Mouse (Mus musculus) MEL (cell line): ENCODE data around the gene Tango6. TPM values are rescaled to one million over a fixed set of nuclear protein-coding genes. Genes with fewer than 3 reads are reported as not detected.

Experiments used
- DNase-seq: peaks from one replicate; pipeline ENCODE4 v3.0.0; 2011; ENCODE audit warnings: low read depth, low spot score
- H3K27ac ChIP-seq: 2 replicates; pipeline ENCODE4 v1.5.1; 2012; ENCODE audit warnings: low read depth, mild to moderate bottlenecking, control low read depth, low read length, moderate library complexity; ENCODE audit not compliant: control insufficient read depth
- H3K27me3 ChIP-seq, 2 experiments: fragments of 150-350 bp in 1 of 2; sonication (generic) in 1 of 2; 2 replicates each; pipeline ENCODE4 v1.6.1; 2012; ENCODE audit warnings: low read length in 2 of 2, mild to moderate bottlenecking in 2 of 2, improper control_type of control experiment in 1 of 2, moderate library complexity in 1 of 2; ENCODE audit not compliant: insufficient read depth in 2 of 2, control insufficient read depth in 1 of 2
- H3K36me3 ChIP-seq, 2 experiments: 2 replicates each; pipeline ENCODE4 v1.6.1; 2012 to 2014; ENCODE audit warnings: low read length in 2 of 2, improper control_type of control experiment in 1 of 2, inconsistent platforms in 1 of 2, mild to moderate bottlenecking in 1 of 2; ENCODE audit not compliant: insufficient read depth in 2 of 2, control insufficient read depth in 1 of 2
- H3K4me1 ChIP-seq, 2 experiments: fragments of 150-350 bp in 1 of 2; sonication (generic) in 1 of 2; 2 replicates each; pipeline ENCODE4 v1.6.1; 2012; ENCODE audit warnings: low read length in 2 of 2, improper control_type of control experiment in 1 of 2, mild to moderate bottlenecking in 1 of 2; ENCODE audit not compliant: insufficient read depth in 2 of 2, control insufficient read depth in 1 of 2
- H3K4me3 ChIP-seq, 2 experiments: fragments of 150-350 bp in 1 of 2; sonication (generic) in 1 of 2; 2 replicates each; pipeline ENCODE4 v1.5.1; 2012; ENCODE audit warnings: low read depth in 2 of 2, low read length in 2 of 2, mild to moderate bottlenecking in 2 of 2, moderate library complexity in 2 of 2, control low read depth in 1 of 2, improper control_type of control experiment in 1 of 2; ENCODE audit not compliant: control insufficient read depth in 1 of 2, insufficient read depth in 1 of 2
- H3K79me2 ChIP-seq: 2 replicates; pipeline ENCODE4 v1.6.1; 2012; ENCODE audit warnings: mild to moderate bottlenecking, low read length, moderate library complexity; ENCODE audit not compliant: control insufficient read depth, poor library complexity, insufficient read depth
- H3K9ac ChIP-seq: 2 replicates; pipeline ENCODE4 v1.6.1; 2012; ENCODE audit warnings: low read depth, mild to moderate bottlenecking, control low read depth, low read length, moderate library complexity; ENCODE audit not compliant: control insufficient read depth, poor library complexity, severe bottlenecking
- H3K9me3 ChIP-seq: fragments of 150-350 bp; sonication (generic); replicated peaks from 2 replicates; pipeline ENCODE4 v1.6.1; 2012; ENCODE audit warnings: mild to moderate bottlenecking, low read length, improper control_type of control experiment, moderate library complexity; ENCODE audit not compliant: insufficient read depth
- BHLHE40 ChIP-seq: IDR thresholded peaks from 2 replicates; pipeline ENCODE4 v1.6.1; 2012; ENCODE audit warnings: low read depth, mild to moderate bottlenecking, inconsistent platforms, low read length, improper control_type of control experiment, borderline replicate concordance
- CHD1 ChIP-seq: IDR thresholded peaks from 2 replicates; pipeline ENCODE4 v1.6.1; 2012; ENCODE audit warnings: low read depth, mild to moderate bottlenecking, inconsistent platforms, low read length, improper control_type of control experiment
- E2F4 ChIP-seq: IDR thresholded peaks from 2 replicates; pipeline ENCODE4 v1.6.1; 2011; ENCODE audit warnings: low read depth, low read length, improper control_type of control experiment, borderline replicate concordance
- EP300 ChIP-seq, 2 experiments: IDR thresholded peaks; 2 replicates each; pipeline ENCODE4 v1.6.1; 2011; ENCODE audit warnings: improper control_type of control experiment in 2 of 2, low read length in 2 of 2, low read depth in 1 of 2, mild to moderate bottlenecking in 1 of 2
- ETS1 ChIP-seq: IDR thresholded peaks from 2 replicates; pipeline ENCODE4 v1.6.1; 2012; ENCODE audit warnings: low read depth, mild to moderate bottlenecking, inconsistent platforms, low read length, improper control_type of control experiment, moderate library complexity
- GABPA ChIP-seq: IDR thresholded peaks from 2 replicates; pipeline ENCODE4 v1.6.1; 2012; ENCODE audit warnings: low read depth, mild to moderate bottlenecking, inconsistent platforms, low read length, improper control_type of control experiment, moderate library complexity
- KAT2A ChIP-seq: conservative IDR thresholded peaks from 2 replicates; pipeline ENCODE4 v1.6.1; 2012; ENCODE audit warnings: low read depth, low read length, improper control_type of control experiment, inconsistent platforms
- MAX ChIP-seq: IDR thresholded peaks from 2 replicates; pipeline ENCODE4 v1.6.1; 2011; ENCODE audit warnings: low read length, improper control_type of control experiment
- MEF2A ChIP-seq: IDR thresholded peaks from 2 replicates; pipeline ENCODE4 v1.6.1; 2014; ENCODE audit warnings: low read depth, mild to moderate bottlenecking, inconsistent platforms, low read length, improper control_type of control experiment; ENCODE audit not compliant: poor library complexity, insufficient replicate concordance, severe bottlenecking; ENCODE audit errors: extremely low read depth
- MYB ChIP-seq: IDR thresholded peaks from 2 replicates; pipeline ENCODE4 v1.6.1; 2011; ENCODE audit warnings: mild to moderate bottlenecking, low read depth, low read length, improper control_type of control experiment
- NELFE ChIP-seq: IDR thresholded peaks from 2 replicates; pipeline ENCODE4 v1.6.1; 2011; ENCODE audit warnings: low read depth, low read length, improper control_type of control experiment
- NRF1 ChIP-seq: IDR thresholded peaks from 2 replicates; pipeline ENCODE4 v1.6.1; 2014; ENCODE audit warnings: low read depth, mild to moderate bottlenecking, inconsistent platforms, low read length, improper control_type of control experiment, moderate library complexity; ENCODE audit not compliant: poor library complexity, insufficient read depth, severe bottlenecking
- POLR2A ChIP-seq, 2 experiments: IDR thresholded peaks; 2 replicates each; pipeline ENCODE4 v1.6.1; 2011 to 2012; ENCODE audit warnings: low read length in 2 of 2, mild to moderate bottlenecking in 2 of 2, control low read depth in 1 of 2, improper control_type of control experiment in 1 of 2, low read depth in 1 of 2, moderate library complexity in 1 of 2; ENCODE audit not compliant: control insufficient read depth in 1 of 2, insufficient read depth in 1 of 2, poor library complexity in 1 of 2
- POLR2AphosphoS2 ChIP-seq: IDR thresholded peaks from 2 replicates; pipeline ENCODE4 v1.6.1; 2011; ENCODE audit warnings: low read length, improper control_type of control experiment
- RAD21 ChIP-seq: IDR thresholded peaks from 2 replicates; pipeline ENCODE4 v1.6.1; 2011; ENCODE audit warnings: mild to moderate bottlenecking, low read depth, low read length, improper control_type of control experiment
- RCOR1 ChIP-seq: IDR thresholded peaks from 2 replicates; pipeline ENCODE4 v1.6.1; 2012; ENCODE audit warnings: low read depth, mild to moderate bottlenecking, inconsistent platforms, low read length, improper control_type of control experiment
- SIN3A ChIP-seq: IDR thresholded peaks from 2 replicates; pipeline ENCODE4 v1.6.1; 2012; ENCODE audit warnings: low read length, improper control_type of control experiment, inconsistent platforms
- SMC3 ChIP-seq: IDR thresholded peaks from 2 replicates; pipeline ENCODE4 v1.6.1; 2011; ENCODE audit warnings: low read depth, low read length, improper control_type of control experiment
- TAL1 ChIP-seq: IDR thresholded peaks from 2 replicates; pipeline ENCODE4 v1.6.1; 2012; ENCODE audit warnings: mild to moderate bottlenecking, inconsistent platforms, low read length, moderate library complexity, mixed read lengths
- TBP ChIP-seq: IDR thresholded peaks from 2 replicates; pipeline ENCODE4 v1.8.0; 2011; ENCODE audit warnings: low read depth, low read length, improper control_type of control experiment
- TCF12 ChIP-seq: IDR thresholded peaks from 2 replicates; pipeline ENCODE4 v1.6.1; 2014; ENCODE audit warnings: low read depth, mild to moderate bottlenecking, inconsistent platforms, low read length, improper control_type of control experiment, moderate library complexity
- UBTF ChIP-seq: IDR thresholded peaks from 2 replicates; pipeline ENCODE4 v1.6.1; 2012; ENCODE audit warnings: low read depth, mild to moderate bottlenecking, inconsistent platforms, low read length, improper control_type of control experiment, moderate library complexity, borderline replicate concordance; ENCODE audit not compliant: insufficient read depth
- USF1 ChIP-seq: IDR thresholded peaks from 2 replicates; pipeline ENCODE4 v1.6.1; 2014; ENCODE audit warnings: low read depth, mild to moderate bottlenecking, inconsistent platforms, low read length, improper control_type of control experiment, moderate library complexity
- USF2 ChIP-seq, 2 experiments: IDR thresholded peaks; 2 replicates each; pipeline ENCODE4 v1.6.1; 2011 to 2012; ENCODE audit warnings: improper control_type of control experiment in 2 of 2, low read length in 2 of 2, borderline replicate concordance in 1 of 2, inconsistent platforms in 1 of 2, low read depth in 1 of 2, mild to moderate bottlenecking in 1 of 2; ENCODE audit not compliant: insufficient read depth in 1 of 2
- ZC3H11A ChIP-seq: IDR thresholded peaks from 2 replicates; pipeline ENCODE4 v1.6.1; 2012; ENCODE audit warnings: low read depth, mild to moderate bottlenecking, inconsistent platforms, low read length, improper control_type of control experiment
- ZKSCAN1 ChIP-seq: IDR thresholded peaks from 2 replicates; pipeline ENCODE4 v1.6.1; 2012; ENCODE audit warnings: low read depth, mild to moderate bottlenecking, inconsistent platforms, low read length, improper control_type of control experiment, moderate library complexity
- ZMIZ1 ChIP-seq: IDR thresholded peaks from 2 replicates; pipeline ENCODE4 v1.6.1; 2012; ENCODE audit warnings: low read depth, mild to moderate bottlenecking, inconsistent platforms, low read length, improper control_type of control experiment, moderate library complexity
- ZNF384 ChIP-seq: IDR thresholded peaks from 2 replicates; pipeline ENCODE4 v1.6.1; 2012; ENCODE audit warnings: low read depth, mild to moderate bottlenecking, inconsistent platforms, low read length, improper control_type of control experiment
- polyA plus RNA-seq, 2 experiments: library from polyadenylated mRNA; stranded (reverse) in 1 of 2; unstranded in 1 of 2; fragments of >175 nt in 1 of 2; fragments of >200 nt in 1 of 2; gene quantifications; 2 replicates each; pipeline versions ENCODE4 v1.2.1 to v1.2.4; 2012; ENCODE audit warnings: low replicate concordance in 2 of 2, low read depth in 1 of 2; ENCODE audit not compliant: insufficient read length in 2 of 2, insufficient read depth in 1 of 2, missing spikeins in 1 of 2
- total RNA-seq: library from RNA; depleted of rRNA; stranded (reverse); fragments of 300-350 nt; gene quantifications from 2 replicates; pipeline ENCODE4 v1.2.3, GENCODE M21; 2012

The Tango6 gene
- total and polyA plus RNA-seq, 3 experiments, result 3.0 to 6.1 TPM; not detected in 1

DNA sequence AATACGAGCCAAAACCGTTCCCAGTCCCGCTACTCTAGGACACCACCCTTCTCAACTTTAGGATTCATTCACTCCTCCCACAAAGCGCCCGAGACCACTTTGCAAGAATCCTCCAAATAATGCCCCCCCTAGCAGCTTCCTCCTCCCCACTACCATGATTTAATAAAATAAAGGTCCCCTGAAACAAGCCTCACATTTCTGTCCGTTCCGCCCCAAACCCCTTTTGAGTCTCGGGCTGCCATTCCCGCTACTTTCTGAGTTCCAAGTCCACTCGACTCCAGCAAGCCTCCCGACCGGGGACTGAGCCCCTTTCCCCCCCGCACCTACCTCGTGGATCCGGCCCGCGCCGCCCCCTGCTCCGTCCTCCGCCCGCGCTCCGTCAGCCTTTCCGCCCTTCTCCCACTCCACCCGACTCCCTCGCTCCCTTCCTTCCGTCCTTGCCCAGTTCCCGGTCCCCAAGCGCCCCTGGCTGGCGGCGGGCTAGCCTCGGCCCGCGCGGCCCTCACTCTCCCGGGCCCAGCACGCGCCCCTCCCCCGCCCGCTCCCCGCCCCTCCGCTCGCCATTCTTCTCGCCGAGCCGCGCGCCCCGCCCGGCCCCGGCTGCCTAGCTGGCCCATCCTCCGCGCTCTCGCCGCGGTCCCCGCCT, 210.1 kb downstream of the Tango6 start:
- Histone ChIP-seq H3K9ac (peak overlapping the region; percentile 95), H3K27me3 (no peaks in the 10 kb centered on the region), H3K4me3 (peak overlapping the region; percentile 74 to 98), H3K4me1 (peaks cover 8 to 12% of the 10 kb centered on the region in 2 experiments), H3K9me3 (no peaks in the 10 kb centered on the region), H3K79me2 (peaks cover 71% of the 10 kb centered on the region), H3K27ac (peak overlapping the region; percentile 88), H3K36me3 (peaks cover 19 to 38% of the 10 kb centered on the region in 2 experiments)
- peak; percentile 62 for DNase-seq
- TF ChIP-seq UBTF, result 0 out of 2 replicates have a peak, but pooled peaks have one; percentile 57
- TF ChIP-seq MAX, result no peak; the same call in 1 of the 2 replicates
- peak; percentile 51; the same call in 1 of the 2 replicates for TF ChIP-seq POLR2AphosphoS2
- no peak for TF ChIP-seq NRF1
- no peak for TF ChIP-seq ZKSCAN1
- TF ChIP-seq GABPA, result no peak
- no peak for TF ChIP-seq E2F4
- TF ChIP-seq MYB, result no peak; the same call in 1 of the 2 replicates
- TF ChIP-seq CHD1, result peak; percentile 91; the same call in 1 of the 2 replicates
- TF ChIP-seq MEF2A, result no peak
- no peak for TF ChIP-seq NELFE
- no peak for TF ChIP-seq ETS1
- TF ChIP-seq POLR2A (IDR thresholded peaks at IDR 0.05; ENCODE audit: control insufficient read depth in 1 of 2, insufficient read depth in 1 of 2, low read depth in 1 of 2, low read length in 2 of 2, poor library complexity in 1 of 2), result no peak
- no peak for TF ChIP-seq RCOR1
- no peak for TF ChIP-seq TCF12
- 0 out of 2 replicates have a peak, but pooled peaks have one; percentile 15 for TF ChIP-seq ZMIZ1

DNA sequence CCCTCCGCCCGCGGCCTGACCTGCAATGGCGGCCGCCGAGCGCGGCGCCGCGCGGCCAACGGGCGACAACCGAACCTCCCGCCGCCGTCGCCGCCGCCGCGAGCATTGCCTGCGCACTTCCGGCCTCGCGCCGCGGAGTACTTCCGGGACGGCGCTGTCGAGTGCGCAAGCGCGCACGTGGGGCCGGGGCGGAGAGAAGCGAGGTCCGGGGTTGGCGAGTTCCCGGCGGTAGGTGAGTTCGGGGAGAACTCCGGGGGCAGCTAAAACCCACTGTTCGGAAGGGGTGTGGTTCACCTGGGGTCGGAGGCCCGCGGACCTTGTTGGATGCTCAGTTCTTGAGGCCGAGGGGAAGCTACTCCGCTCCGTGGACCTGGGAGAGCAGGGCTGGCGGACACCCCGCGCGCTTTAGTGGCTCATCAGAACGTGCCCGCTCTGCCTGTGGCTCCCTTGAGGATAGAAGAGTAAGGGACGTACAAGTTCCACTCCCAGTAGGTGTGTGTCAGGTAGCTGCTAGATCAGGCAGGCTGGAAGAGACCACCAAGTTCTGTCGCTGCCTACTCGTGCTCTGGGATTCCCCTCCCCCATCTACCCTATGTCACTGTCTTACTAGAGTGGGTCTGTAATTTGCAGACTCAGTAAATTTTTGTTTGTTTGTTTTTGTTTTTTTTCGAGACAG, 210.8 kb downstream of the Tango6 start, which contains the start of gene Utp4:
Gene Utp4 (plus strand): TSS at position 156 of the 676 bp plus-strand sequence.
- peak; percentile 90 for DNase-seq
- H3K36me3 ChIP-seq, result peaks cover 26 to 38% of the 10 kb centered on the region in 2 experiments
- H3K79me2 ChIP-seq, result peaks cover 70% of the 10 kb centered on the region
- peak within 1 kb of the TSS; percentile 88 for H3K27ac ChIP-seq
- peaks cover 8 to 12% of the 10 kb centered on the region in 2 experiments for H3K4me1 ChIP-seq
- peak within 1 kb of the TSS; percentile 74 to 98 for H3K4me3 ChIP-seq
- H3K9ac ChIP-seq, result peak within 1 kb of the TSS; percentile 95
- no peaks in the 10 kb centered on the region for H3K9me3 ChIP-seq
- H3K27me3 ChIP-seq, result no peaks in the 10 kb centered on the region
- TF ChIP-seq RAD21 (no peak), TAL1 (no peak), SMC3 (no peak), TBP (peak; percentile 43; the same call in 1 of the 2 replicates), SIN3A (peak; percentile 74; the same call in 1 of the 2 replicates), ZMIZ1 (peak; percentile 79), ZC3H11A (no peak), USF2 (IDR thresholded peaks at IDR 0.05; ENCODE audit: borderline replicate concordance in 1 of 2, insufficient read depth in 1 of 2, low read depth in 1 of 2, low read length in 2 of 2) (no peak), KAT2A (no peak; the same call in 1 of the 2 replicates), BHLHE40 (peak; percentile 78; the same call in 1 of the 2 replicates), USF1 (peak; percentile 76), ZKSCAN1 (no peak), NRF1 (peak; percentile 78), TCF12 (peak; percentile 46; the same call in 1 of the 2 replicates), ZNF384 (no peak), MEF2A (no peak), EP300 (IDR thresholded peaks at IDR 0.05; ENCODE audit: low read depth in 1 of 2, low read length in 2 of 2) (no peak)
